Mouse (Mus musculus) embryonic fibroblast, embryonic 13.5 days (primary cell): ENCODE measurements around the gene Itsn1.

Source experiments
- CTCF ChIP-seq: IDR thresholded peaks from 2 replicates; pipeline ENCODE4 v1.5.1; 2011; ENCODE audit warnings: mild to moderate bottlenecking, control low read depth, low read length, moderate library complexity, borderline replicate concordance; ENCODE audit not compliant: insufficient read depth
- POLR2A ChIP-seq: IDR thresholded peaks from 2 replicates; pipeline ENCODE4 v1.6.1; 2011; ENCODE audit warnings: low read depth, mild to moderate bottlenecking, control low read depth, low read length, moderate library complexity

DNA sequence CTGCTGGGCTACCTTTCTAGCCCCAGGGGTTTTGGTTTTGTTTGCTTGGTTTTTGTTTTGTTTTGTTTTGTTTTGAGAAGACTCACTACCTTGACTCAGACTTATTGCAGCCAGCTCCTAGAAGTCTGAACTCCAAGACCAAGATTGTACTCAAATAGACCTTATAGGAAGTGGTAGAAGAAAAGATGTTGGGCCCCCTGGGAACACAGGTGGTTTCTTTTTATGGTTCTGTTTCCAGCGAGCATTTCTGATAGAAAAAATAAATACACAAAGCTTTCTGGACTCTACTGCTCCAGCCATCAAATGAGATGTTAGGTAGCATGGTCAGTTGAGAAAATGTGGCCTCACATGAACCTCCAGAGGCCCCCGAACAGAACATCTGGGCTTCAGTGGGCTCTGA lies 150.0 kb downstream of the Itsn1 start:
- TF ChIP-seq POLR2A (no peak), CTCF (no peak)
